Mouse (Mus musculus) embryo, embryonic 11.5 days (tissue): Measurements from ENCODE around the gene Ing1.
"Not testable (repeated sequence)": the region's sequence is repeated elsewhere in the genome, so short reads cannot be mapped to it uniquely, and the experiment has no call there.

Experiments
- DNase-seq: peaks from one replicate; pipeline ENCODE4 v3.0.0-alpha.2; 2012; ENCODE audit warnings: low read depth, low spot score

Ing1 gene

GRCm38 (mm10) chr8:11550281-11550948 is 5.0 kb upstream of the Ing1 start, which contains the start of gene Cars2:
Gene Cars2, minus strand, starts transcription at chr8:11550783.
- peak; percentile 79 for DNase-seq

- not testable (repeated sequence) for DNase-seq
Measured at GRCm38 (mm10) chr8:11551497-11551896, 3.9 kb upstream of the Ing1 start.

- no peak for DNase-seq
Measured at GRCm38 (mm10) chr8:11552390-11552789, 3.0 kb upstream of the Ing1 start.

- DNase-seq, result peak; percentile 99
Measured at GRCm38 (mm10) chr8:11555720-11556591, 585 bp downstream of the Ing1 start.

- no peak for DNase-seq
Measured at GRCm38 (mm10) chr8:11556691-11557423, 1.5 kb downstream of the Ing1 start.

- DNase-seq, result no peak
Measured at GRCm38 (mm10) chr8:11557424-11557767, 2.0 kb downstream of the Ing1 start.

GRCm38 (mm10) chr8:11557768-11558629 is 2.6 kb downstream of the Ing1 start:
- DNase-seq, result peak; percentile 97

GRCm38 (mm10) chr8:11559511-11559910 is 4.1 kb downstream of the Ing1 start:
- no peak for DNase-seq

- DNase-seq, result no peak
Measured at GRCm38 (mm10) chr8:11560220-11560619, 4.8 kb downstream of the Ing1 start.

GRCm38 (mm10) chr8:11564236-11564635 is 8.9 kb downstream of the Ing1 start:
- no peak for DNase-seq

GRCm38 (mm10) chr8:11564721-11565120 is 9.3 kb downstream of the Ing1 start:
- DNase-seq, result no peak

GRCm38 (mm10) chr8:11568193-11568592 is 12.8 kb downstream of the Ing1 start:
- DNase-seq, result not testable (repeated sequence)

GRCm38 (mm10) chr8:11569260-11570097 is 14.1 kb downstream of the Ing1 start:
- no peak for DNase-seq

GRCm38 (mm10) chr8:11570742-11571141 is 15.4 kb downstream of the Ing1 start:
- no peak for DNase-seq

GRCm38 (mm10) chr8:11571950-11572349 is 16.6 kb downstream of the Ing1 start:
- no peak for DNase-seq

- no peak for DNase-seq
Measured at GRCm38 (mm10) chr8:11572428-11572827, 17.1 kb downstream of the Ing1 start.

GRCm38 (mm10) chr8:11574911-11575603 is 19.7 kb downstream of the Ing1 start:
- DNase-seq, result no peak

- no peak for DNase-seq
Measured at GRCm38 (mm10) chr8:11575604-11576384, 20.4 kb downstream of the Ing1 start.
